Mouse (Mus musculus) thymus, postnatal 25 days (tissue): ENCODE measurements around the gene Zswim9.

Experiments
- DNase-seq: peaks from one replicate; pipeline ENCODE4 v3.0.0; 2022

The Zswim9 gene

GRCm38 (mm10) chr7:13268749-13269260, 9.7 kb downstream of the Zswim9 start:
- no peak for DNase-seq

GRCm38 (mm10) chr7:13264396-13264795, 14.1 kb downstream of the Zswim9 start:
- DNase-seq: no peak

GRCm38 (mm10) chr7:13263851-13264250, 14.7 kb downstream of the Zswim9 start:
- DNase-seq: no peak

GRCm38 (mm10) chr7:13260746-13261700, 17.5 kb downstream of the Zswim9 start:
- DNase-seq: no peak

DNA sequence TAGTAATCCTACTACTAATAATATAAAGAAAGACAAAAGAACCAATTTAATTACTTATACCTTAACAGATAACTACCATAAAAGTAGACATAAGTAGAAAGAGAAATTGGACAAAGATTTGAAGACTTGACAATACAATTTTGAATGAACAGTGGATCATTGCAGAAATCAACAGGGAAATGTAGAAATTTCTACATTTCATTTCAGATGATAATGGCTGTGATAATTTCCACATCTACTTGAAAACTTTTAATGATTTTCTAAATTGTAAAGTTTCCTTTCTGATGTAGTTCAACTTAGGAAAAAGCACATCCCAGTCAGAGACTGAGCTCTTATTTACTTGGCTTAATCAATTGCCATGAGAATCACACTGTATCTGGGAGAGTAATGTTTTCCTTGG, 65.8 kb downstream of the Zswim9 start, which contains the start of gene Vmn1r89:
TSS of gene Vmn1r89 (plus strand) at position 301 of the 400 bp plus-strand sequence.
- DNase-seq: no peak
